Mouse (Mus musculus): ENCODE measurements around the gene Zbtb17. TPM values are rescaled to one million over a fixed set of nuclear protein-coding genes. Genes with fewer than 3 reads are reported as not detected.

Gene Zbtb17
- polyA plus RNA-seq, 2 experiments from 2014 or later = 14.2 to 21.5 TPM

DNA sequence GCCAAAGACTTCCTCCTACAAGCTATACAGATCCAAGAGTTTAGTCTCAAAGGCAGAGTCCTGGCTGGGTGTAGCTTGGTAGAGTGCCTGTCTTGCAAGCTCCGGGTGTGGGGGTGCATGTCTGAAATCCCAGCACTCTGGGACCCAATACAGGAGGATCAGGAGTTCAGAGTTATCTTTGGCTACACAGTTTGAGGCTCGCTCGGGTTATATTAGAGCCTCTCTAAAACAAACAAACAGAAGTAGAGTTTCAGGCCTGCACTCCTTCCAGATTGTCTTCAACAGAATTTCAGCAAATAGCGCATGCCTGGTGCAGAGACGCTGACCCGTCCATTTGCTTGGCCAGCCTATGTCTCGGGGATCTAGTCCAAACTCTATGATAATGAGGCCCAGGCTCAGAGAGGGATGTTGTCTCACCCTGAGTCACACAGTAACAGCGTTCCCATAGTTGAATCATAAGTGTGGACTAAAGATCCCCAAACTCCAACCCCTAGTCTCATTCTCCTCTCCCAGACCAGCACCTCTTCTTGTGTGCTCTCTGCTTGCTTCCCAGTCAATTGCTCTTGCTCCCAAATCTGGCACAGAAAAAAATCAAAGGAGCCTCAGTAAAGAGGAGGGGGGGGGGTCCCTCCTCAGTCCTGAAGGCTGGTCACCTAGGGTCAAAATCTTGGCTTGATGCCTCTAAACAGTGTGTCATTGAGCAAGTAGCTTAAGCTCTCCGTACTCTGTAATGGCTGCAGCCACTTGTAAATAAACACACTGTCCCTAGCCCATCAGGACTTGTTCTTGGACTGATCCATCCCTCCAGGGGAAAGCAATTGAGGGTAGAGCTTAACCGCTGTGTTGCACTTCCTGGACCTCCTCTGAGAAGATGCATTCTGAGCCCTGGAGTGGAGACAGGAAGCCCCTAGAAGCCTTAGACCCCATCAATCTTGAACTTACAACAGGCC is 17.4 kb upstream of the Zbtb17 start:
- ATAC-seq = no peak

DNA sequence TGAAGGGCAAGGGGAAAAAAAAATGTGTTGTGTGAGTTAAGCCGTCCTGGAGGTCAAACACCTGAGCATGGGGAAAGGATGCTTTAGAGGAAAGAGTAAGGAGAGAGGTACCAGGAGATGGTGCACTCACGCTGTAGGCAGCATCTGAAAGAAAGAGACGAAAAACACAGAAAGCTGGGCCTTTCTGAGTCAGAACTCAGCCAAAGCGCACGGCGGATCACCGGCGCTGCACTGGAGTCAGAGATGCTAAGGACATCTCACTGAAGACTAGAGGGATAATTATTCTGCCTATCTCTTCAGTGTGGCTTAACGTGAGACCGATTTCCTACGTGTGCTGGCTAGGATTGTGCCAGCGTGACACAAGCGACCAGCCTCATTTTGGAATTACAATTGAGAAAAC is 16.5 kb upstream of the Zbtb17 start:
- no peak for ATAC-seq

DNA sequence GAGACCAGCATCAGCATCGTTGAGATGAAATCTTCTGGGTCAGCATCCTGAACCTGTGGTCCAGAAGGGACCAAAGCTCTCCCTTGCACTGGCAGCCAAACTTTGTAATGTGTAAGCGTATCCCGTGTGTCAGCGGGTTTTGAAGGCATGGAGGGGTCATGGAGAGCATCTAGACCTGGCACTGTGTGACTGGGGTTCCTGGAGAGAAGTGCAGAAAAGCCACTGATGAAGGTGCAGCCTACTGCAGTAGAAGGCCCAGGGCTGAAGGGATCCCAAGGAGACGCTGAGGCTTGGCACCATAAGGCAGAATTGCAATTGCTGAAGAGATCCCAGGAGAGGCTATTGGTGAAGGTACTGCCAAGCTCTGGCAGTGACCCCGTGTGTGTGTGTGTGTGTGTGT is 15.1 kb upstream of the Zbtb17 start:
- ATAC-seq = no peak

DNA sequence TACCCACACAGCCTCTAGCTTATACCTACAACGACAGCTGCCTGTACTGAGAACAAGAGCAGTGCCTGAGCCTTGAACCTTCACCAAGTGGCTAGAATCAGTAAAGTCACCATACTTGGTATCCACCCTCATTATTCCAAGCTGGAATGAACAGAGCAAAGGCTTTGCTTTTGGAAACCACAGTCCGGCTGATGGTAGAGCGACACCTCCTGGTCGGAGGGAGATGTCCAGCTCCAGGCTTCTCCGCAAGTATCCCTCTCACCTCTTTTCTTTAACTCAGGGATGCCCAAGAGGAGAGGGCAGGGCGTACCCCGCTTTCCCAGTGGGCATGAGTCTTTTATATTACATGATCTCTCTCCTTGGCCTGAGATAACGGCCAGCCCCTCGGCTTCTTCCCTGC is 14.6 kb upstream of the Zbtb17 start:
- no peak for ATAC-seq

DNA sequence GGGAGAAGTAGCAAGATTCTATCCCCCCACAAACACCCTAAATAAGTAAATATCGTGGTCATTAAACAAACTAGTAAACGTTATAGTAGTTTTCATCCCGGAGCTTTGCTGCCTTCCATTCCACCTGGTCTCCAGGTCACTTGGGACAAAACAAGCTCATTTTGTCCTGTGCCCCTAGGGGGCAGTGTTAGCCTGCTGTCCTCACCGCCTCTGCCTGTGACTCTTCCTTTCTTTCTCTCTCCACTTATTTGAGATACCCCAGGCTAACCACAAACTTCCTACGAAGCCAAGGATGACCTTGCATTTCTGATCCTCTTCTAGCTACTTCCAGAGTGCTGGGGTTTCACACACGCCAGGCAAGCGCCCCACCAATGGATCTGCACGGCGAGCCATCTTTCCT is 13.5 kb upstream of the Zbtb17 start:
- peak; percentile 89 for ATAC-seq

DNA sequence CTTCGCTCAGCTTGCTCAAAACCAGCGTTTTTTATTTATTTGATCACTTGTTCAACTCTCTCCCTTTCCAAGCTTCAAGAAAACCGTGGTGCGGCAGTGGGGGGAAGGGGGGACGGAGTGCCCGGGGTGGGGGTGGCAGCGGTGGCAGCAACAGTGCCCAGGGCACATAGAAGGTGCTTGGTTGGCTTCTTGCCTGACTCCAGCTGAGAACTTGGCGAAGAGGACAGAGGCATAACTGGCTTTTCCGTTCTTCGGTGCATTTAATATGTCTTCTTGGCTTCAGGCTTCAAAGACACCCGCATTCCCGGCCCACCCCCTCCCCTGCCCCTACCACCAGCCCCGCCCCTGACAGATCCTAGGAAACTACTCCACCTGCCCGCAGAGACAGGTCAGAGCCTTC is 11.8 kb upstream of the Zbtb17 start:
- ATAC-seq = no peak

DNA sequence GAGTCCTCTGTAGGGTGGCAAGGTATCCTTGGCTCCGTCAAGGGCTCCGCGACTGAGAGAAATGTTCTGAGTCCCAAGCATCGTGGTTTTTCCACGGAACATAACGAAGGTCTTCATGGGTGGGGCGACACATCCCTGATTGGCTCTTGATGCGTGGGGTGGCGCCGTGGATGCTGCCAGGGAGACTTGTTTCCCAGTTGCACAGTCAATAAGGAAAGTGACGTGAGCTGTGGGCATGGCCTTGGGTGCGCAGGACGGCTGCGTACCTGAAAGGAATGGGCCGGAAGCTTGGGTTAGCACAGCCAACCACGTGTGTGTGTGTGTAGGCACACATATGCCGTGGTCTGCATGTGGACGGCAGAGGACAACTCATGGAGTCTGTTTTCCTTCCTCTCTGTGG is 11.3 kb upstream of the Zbtb17 start:
- no peak for ATAC-seq

DNA sequence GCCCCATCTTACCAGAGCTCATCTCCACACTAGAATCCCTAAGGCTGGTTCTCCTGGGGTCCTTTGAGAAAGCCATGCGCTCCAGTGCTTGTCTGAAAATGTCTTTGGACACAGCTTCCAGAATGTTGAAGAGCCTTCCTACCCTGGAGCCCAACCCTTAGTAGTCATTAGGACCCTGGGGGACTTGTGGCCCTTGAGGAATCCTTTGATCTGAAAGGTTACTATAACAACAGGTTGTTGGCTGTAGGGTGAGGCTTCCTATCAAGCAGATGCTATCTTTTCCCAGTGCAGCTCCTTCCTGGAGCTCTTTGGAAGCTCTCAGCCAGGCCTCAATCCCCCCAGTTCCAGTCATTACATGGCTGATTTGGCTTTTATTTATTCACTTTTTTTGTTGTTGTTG is 8.5 kb upstream of the Zbtb17 start, which contains the start of gene Srarp:
Gene Srarp (minus strand): TSS at position 132 of the 400 bp plus-strand sequence.
- no peak for ATAC-seq

DNA sequence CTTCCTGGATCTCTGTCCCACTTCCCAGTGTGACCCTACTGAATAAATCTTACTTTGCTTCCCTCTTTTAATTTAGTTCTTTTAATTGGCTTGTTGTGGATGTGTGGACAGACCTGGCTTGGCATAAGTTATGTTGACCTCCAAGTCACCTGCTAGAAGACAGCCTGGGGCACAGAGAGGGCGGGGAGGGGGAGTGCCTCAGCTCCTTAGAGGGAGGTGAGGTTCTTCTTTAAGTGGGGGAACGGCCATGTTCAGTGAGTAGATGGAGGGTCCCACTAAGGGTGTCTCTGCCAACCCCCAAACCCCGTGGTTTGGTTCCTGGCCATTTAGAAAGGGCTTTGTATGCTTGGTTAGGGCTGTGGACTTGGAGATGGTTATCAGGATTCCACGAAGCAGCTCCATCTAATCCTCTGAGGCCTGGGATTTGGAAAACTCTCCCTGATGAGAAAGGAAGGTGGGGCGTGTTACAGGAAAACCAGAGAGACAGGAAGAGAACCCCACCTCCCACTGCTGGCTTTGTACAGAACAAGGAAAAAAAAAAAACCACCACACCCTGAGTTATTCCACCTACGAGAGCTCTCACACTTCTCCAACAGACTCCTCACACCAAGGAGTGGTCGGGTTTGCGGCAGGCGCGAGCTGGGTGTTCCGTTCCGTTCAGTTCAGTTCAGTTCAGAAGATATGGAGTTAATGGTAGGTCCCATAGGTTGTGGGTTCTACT is 5.2 kb upstream of the Zbtb17 start:
- ATAC-seq = no peak

DNA sequence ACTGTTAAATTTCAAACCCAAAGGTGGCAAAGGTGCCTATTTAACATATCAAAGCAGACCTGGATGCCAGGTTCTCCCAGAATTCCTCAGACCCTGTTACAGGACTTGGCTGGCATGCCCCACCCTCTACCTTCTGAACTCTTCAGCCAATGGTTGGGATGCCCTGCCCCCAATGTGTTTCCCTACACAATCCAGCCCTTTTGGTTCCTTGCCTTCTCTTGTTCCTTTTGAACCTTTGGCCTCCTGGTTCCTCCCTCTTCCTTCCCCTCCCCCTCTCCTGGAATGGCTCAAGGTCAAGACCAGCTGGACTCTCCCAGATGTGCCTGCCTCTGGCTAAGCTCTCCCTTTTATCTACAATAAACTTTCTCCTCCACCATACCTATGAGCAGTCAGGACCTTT is 3.6 kb upstream of the Zbtb17 start:
- no peak for ATAC-seq

DNA sequence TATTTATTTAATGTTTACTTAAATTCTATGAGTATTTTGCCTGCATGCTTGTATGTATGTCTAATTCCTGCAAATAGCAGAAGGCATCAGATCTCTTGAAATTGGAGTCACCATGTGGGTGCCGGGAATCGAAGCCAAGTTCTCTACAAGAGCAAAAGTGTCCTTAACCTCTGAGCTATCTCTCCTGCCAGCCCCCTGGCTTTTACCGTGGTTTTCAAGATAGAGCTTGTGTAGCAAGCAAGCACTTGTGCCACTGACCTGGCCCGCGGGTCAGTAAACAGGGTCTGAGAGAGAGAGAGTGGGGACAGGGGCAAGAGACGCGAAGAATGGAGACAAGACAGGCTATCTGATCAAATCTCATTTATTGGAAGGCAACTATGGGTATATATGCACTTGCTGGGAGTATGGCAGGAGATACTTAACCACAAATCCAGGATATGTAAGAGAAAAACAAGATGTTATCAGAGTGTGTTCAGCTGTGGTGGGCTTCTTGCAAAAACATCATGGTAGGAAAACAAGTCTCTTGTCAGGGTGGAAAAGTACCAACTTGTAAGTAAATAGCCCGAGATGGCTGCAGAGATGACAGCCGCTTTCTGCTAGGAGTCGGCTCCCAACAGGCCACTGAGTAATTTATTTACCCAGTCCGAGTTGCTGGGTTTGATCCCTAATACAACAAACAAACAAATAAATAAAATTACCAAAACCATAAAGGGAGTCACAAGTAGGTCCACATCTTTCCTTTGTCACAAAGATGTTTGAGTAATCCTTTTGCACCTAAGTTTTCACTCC is 619 bp upstream of the Zbtb17 start:
- peak; percentile 25 for ATAC-seq

DNA sequence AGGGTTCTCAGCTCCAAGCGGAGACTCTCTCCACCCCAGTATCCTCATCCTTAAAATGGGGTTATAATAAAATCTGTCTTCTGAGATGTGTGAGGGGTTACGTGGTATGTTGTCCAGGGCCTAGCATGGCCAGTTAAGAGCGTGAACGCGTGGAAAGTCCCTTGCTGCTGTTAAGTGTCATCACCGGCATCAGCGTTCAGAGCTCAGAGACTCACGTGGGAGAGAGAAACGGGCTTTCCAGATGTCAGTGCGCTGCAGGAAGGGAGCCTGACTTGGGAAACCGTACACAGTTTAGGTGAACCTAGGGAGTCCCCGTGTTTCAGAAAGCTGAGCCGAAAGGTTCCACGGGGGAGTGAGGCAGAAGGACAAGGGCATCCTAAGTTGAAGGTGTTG is 870 bp downstream of the Zbtb17 start:
- peak; percentile 42 for ATAC-seq

DNA sequence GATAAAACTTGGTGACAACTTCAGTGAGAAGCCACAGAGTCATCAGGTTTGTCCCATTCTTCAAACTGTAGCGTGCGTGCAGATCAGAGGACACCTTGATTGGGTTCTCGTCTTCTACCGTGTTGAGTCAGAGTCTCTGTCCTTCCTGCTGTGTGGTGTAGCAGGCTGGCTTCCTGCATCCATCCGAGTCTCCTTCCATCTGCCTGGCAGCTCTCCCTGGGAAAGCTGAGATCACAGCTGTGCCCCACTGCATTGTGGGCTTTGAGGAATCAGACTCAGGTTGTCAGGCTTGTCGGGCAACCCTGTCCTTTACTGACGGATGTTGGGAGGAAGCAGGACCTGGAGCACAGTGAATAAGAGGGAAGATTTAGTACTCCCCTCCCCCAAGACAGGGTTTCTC is 1.8 kb downstream of the Zbtb17 start:
- no peak for ATAC-seq

DNA sequence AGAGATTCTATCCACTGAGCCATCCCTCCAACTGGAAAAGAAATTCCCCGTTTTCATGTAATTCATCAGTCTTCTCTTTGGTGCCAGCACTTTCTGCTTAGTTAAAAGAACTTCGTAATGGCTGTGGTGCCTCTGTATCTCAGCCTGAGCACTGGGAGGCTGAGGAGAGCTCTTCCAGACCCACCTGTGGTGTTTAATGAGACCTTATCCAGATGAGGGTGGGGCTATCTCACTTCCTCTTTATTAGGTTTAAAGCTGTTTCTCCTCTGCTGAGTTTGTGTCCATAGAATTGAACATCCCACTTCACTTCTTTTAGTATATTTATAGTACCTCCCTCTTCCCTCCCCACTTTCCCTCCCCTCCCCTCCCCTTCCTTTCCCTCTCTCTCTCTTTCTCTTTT is 6.8 kb downstream of the Zbtb17 start:
- ATAC-seq = no peak

DNA sequence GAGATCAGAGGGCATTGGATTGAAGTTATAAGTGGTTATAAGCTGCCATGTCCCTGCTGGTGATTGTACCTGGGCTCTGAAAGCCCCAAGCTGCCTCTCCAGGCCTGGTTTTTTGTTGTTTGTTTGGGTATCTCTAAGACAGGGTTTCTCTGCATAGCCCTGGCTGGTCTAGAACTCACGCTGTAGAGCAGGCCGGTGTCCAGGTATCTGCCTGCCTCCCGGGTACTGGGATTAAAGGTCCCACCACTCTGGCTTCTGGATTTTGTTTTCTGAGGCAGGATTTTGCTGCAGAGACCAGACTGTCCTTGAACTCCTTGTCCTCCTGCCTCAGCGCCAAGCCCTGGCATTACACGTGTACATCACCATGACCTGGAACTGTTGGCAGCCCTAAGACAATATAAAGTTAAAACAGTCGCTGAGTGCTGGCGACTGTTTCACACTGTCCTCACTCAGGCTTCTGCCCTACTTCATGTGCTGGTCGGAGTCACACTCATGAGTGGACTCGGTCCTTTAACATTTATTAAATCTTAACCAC is 7.5 kb downstream of the Zbtb17 start:
- no peak for ATAC-seq

DNA sequence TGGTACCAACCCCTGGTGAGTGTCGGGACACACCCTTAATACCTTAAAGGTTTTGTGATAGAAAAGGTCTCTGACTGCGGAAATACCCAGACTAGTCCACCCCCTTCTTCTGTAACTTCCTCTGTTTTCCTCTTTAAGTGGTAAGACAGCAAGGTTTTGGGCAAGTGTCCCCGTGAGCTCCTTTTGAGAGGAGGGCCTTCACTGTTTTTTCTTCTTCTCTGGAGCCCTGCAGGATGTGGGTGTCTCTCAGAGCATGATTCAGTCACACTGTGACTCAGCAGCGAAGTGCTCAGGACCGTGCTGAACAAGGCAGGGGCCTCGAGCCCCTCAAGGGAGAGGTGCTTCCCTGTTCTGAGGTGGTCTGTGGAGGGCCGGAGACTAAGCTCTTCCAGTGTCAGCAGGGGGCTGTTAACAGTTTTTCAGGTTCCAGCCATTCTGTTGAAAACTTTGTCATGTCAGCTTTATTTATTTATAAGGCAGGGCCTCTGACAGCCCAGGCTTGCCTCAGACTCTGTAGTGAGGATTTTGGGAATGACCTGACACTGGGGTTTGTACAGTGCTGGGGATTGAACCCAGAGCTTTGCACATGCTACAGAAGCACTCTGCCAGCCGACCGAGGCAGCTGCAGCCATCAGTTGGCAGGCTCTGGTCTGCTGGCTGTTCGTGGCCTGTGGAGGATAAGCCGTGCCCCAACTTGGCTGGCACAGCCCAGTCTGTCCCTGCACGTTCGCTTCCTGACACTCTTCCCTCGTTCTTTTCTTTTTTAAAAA is 10.3 kb downstream of the Zbtb17 start:
- peak; percentile 97 for ATAC-seq

DNA sequence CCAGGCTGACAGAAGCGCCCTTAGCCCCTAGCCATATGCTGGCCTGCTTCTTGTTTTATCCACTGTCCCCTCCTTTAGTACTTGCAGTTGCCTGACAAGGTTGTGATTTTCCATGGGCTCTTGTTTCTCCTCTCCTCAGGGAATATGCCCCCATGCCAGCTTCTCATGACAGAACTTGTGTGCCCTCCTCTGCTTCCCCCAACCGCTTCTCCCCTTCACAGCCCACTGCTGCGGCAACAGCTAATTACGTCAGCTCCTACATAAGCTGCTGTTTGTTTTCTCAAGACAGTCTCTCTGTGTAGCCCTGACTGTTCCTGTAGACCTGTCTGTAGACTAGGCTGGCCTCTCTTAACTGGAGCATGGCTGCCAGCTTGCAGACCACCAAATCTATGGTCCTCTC is 11.1 kb downstream of the Zbtb17 start:
- ATAC-seq = no peak

DNA sequence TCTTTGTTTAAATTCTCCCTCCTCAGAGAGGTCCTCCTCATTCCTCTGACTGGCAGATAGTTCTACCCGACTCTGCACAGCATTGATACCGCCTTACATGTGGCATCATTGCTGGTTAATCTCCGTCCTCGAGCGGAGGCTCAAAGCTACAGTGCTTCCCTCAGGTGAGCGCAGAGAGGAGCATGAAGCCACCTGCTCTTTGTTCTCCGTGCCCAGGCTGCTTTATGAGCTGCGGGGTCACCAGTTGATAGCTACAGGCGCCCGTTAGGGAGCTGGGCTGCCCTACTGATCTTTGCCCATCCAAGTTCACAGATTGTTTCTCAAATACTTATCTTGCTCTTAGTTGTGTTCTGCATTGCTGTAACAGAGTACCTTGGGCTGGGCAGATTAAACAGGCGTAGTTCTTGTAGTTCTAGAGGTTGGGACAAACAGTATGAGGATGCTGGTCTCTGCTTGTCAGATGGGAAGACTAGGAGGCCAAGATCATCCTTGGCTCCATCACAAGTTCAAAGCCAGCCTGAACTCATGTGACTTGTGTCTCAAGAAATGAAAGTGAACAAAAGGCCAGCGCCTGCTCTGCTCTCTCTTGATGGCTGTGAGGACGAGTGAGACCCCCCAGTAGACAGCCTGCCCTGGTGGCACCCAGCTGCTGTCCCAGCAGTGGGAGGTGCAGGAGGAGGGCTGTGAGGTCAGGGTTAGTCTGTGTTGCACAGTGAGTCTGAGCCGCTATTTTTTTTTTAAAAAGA is 11.9 kb downstream of the Zbtb17 start:
- no peak for ATAC-seq

DNA sequence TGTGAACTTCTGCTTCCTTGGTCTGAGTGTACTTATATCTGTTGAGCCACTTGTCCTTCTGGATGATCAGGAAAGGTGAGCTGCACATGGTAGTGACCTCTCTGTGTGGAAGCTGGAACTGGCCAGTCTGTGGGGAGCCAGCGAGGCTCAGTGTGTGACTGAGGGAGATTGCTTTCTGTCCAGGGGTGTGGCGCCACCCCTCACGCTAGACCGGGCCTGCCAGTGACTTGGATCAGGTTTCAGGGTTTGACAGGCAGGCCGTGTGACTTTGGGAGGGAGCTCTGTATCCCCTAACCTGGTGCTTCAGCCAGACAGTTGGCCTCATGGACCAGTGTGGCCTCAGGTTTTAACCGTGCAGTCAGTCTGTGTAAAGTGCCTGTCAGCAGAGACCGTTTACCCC is 13.8 kb downstream of the Zbtb17 start:
- no peak for ATAC-seq

DNA sequence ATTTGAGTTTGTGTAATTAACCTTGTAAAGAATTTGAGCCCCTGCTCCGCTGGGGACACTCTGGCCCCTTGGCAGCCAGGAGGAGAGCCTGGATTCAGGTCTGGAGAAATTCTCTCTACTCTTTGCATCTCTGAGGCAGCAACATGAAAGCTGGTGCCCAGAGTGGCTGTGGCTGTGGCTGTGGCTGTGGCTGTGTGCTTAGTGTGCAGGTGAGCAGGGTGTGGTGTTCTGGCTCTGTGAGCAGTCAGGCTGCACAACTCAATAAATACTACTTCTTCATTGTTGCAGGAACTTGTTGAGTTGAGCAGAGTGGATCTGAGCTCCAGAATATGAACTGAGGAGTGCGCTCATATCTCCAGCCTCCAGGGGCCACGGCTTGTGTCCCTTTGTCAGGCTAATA is 14.4 kb downstream of the Zbtb17 start:
- no peak for ATAC-seq

DNA sequence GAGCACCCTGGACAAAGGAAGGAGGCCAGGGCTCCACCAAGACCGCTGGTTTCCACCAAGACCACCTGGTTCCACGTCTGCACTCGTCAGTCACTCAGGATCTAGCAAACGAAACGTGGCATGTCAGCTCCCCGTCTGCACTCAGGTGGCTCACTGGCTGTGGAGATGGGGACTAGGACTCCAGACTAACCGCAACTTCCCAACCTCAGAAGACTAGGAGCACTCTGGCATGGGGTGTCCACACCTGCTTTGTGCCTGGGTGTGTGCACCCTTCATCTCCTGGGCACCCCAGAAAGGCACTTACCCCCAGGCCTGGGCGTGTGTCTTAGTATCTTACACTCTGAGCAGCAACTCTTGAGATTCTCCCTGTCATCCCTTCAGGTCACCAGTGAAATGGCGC is 15.3 kb downstream of the Zbtb17 start:
- no peak for ATAC-seq

All from CD4-positive, CD25-positive, alpha-beta regulatory T cell, adult 4 months (primary cell).